Mouse (Mus musculus) right cerebral cortex, postnatal 25 days (tissue): ENCODE measurements at regions not wholly inside any gene's neighbourhood (a gene's known extent, or its start where the extent isn't known, plus 50 kb on each side); places are given as distances from the start of the nearest gene placed in this dataset.

Experiments
- DNase-seq: peaks from one replicate; pipeline ENCODE4 v3.0.0; 2022

DNA sequence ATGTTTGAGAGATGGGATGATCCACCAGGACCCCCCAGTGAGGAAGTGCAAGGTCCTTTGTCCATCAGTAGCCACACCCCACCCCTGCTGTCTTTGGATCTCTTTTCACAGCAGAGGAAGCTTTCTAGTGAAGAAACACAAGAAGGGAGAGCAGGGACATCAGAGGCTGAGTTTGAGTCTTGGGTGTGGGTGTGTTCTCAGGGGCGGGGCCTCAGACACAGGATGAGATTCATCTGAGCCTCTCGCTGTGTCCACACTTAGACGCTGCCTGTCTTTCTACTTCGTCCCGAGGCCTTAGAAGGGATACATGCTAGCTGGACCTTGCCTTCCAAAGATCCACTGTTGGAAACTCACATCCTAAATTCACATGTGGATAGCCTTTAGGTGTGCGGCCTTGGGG is 893.5 kb upstream of the Car8 start:
- no peak for DNase-seq

DNA sequence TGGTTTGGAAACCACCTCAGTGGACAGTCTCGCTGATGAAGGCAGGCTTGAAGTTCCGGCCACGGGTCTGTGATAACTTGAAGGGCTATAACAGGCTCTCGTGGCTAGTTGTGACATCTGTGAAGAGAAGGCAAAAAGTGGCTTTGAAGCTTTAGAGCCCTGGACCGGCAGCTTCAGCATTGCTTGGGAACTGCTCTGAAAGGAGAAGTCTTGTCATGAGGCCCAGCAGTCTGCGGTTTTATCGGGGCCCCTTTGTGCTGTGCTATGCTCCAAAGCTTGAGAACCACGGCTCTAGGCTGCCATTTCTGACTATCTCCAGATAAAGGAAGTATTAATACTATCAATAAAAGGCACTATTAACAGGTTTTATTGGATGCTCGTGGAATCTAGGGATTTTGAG is 892.8 kb upstream of the Car8 start:
- DNase-seq: no peak

DNA sequence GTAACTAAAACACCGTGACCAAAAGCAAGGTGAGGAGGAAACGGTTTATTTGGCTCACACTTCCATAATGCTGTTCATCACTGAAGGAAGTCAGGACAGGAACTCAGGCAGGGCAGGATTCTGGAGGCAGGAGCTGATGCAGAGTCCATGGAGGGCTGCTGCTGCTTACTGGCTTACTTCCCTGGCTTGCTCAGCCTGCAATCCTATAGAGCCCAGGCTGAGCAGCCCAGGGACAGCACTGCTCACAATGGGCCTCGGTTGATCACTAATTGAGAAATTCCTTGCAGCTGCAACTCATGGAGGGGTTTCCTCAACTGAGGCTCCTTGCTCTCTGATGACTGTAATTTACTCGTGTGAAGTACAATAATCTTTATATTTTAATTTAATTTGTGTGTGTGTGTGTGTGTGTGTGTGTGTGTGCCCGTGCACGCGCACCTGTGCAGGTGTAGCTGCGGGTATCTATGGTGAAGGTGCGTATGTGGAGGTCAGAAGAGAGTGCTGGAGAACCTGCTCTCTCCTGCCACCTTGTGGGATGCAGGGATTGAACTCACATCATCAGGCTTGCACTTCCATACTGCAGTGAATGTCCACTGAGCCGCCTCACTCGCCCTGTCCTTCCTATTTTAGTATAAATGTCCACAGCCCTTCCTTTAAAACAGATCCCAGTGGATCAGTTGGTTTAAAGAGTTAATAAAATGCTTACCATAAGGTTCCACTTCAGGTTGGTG is 886.6 kb upstream of the Car8 start:
- no peak for DNase-seq

DNA sequence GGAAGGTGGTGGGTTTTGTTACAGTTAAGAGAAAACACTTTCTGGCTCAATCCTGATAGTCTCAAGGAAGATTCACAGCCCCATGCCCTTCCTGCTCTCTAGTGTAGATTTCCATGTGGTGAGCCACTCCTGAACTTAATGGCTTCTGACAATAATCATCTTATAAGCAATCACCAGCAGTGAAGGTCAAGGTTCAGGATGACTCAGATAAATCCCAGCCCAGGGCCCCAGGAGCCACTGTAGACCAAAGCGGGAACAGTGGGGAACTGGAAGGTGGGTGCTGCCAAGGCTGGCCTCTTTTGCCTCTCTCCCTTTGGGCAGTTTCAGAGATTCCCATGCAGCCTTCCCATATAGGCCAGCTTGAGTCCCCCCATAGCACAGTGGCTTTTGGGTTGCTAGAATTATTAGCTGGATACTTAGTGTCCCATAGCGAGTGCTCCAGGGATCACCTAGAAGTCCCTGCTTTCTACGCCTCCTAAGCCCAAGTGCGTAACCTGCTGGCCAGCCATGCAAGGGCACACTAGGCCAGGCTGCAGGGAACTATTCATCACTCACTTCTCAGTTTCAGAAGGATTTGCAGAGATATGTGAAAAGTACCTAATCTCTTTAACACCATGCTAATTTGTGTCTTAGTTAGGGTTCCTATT is 885.9 kb upstream of the Car8 start:
- no peak for DNase-seq

DNA sequence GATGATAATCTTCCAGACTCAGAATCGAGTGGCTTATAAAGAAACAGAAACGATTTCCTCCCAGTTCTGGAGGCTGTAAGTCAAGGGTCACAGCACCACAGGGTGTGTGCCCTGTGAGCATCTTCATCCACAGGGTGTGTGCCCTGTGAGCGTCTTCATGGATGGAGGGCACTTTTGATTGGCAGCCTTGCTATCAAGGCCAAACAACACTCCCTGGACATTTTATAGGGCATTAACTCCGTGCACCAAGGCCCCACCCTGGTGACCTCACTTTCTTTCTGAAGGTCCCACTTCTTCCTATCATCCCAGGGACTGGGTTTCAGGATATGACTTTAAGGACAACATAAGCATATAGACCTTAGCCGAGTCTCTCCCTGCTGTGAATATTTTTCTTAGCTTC is 885.3 kb upstream of the Car8 start:
- no peak for DNase-seq

DNA sequence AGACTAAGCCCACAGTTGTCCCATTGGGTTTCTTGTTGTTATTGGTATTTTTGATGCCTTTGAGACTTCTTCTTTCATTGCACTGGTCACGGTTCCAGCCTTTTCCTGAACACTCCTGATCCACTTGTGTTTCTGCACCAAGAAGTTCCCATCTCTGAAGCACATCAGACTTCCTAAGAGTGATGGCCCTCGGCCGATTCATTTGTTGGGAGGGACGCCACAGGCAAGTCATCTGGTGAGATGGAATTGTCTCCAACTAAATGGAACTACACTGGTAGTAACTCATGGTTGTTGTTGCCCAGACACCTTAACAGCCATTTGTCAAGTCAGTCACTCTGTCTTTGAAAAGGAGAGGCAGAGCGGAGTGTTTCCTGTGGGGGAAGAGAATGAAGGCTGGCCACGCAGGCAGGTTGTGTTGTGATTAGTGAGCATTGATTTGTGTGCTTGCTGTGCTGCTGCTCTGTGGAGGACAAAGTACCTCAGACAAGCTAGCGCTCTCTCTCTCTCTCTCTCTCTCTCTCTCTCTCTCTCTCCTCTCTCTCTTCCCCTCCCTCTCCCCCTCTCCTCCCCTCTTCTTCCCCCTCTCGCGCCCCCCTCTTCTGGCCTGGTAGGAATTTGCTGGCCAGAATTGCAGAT is 884.7 kb upstream of the Car8 start:
- no peak for DNase-seq

DNA sequence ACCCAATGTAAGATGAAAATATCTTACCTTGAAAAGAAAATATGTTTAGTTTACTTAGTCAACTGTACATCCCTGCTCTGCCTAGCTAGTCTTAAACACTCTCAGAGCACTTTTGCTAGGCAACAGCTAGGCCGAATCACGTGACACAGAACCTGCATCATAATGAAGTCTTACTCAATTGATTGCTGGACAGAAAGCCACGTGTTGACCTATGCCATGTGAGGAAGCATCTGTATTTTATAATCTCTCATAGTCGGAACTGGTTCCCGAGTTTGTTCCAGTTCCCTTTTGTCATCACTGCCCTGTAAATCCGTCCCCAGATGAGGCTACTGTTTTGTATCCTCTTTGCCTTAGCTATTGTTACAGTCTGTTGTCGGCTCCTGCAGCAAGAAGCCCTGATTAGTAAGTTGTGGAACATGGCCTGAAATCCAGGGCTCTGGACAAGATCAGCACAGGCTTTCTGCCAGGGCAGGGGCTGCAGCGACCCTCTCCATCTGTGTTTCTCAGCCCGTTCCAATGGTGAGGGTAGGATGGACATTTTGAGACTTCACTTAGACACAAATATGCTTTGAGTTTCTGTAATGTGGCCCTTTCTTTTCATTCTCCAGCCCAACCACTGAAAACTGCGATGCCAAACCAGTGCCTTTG is 883.9 kb upstream of the Car8 start:
- no peak for DNase-seq

DNA sequence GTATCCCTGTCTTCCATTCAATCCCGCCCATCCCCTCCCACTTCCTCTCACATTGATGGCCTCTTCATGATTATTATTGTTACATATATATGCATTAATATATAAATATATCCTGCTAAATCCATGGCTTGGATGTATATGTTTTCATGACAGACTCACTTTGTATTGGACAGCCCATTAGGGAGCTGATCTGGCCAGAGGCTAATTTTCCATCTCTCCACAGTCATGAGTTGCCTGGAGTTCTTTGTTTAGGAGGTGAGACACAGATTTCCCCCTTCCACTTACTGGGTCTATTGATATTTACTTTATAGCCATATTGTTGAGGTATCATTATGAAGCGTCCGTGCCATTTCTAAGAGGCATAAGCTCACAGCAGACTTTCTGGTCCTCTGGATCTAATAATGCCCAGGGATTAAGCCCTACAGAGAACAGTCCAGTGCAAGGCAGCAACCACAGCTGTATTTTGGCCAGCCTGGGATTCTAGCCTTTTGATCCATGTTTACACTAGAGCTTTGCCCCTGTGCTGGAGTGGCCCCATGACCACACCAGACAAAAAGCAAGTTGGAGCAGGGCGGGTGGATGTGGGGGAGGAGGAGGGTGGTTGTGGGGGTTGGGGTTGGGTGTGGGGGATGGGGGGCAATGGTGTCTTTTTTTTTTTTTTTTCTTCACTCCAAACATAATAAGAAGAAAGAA is 878.3 kb upstream of the Car8 start:
- no peak for DNase-seq

DNA sequence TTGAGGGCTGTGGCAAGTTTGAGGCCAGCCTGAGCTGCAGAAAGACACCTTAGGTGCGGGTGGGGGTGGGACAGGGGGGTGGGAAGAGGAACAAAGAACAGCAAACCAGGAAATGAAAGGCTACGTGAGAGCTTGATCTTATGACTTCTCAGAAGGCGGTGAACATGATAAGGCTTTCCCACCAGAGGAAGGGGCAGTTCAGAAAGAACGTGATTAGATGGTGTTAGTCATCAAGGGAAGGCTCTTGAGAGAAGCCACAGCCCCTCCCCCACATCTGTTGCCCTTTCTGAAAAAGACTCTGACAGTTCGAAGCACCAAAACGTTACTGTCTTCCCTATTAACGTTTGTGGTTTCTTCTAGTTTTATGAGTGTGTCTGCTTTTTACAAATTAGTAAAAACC is 877.0 kb upstream of the Car8 start:
- DNase-seq: no peak

DNA sequence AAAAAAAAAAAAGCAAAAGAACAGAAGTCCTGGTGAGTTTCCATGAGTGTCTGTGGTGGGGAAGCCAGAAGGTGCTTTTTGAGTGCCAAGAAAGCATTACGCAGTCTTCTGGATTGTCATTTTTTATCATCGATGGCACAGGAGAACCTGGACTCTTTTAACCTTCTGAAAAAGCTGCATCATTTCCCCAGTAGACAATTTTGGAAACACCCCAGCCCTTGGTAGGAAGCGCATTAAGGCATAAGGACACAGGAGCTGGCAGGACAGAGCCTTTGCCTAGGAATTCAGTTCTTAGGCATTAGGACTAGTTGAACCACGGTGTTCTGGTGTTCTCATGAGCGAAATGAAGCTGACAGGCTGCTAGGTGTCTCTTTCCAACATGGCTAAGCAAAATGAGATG is 875.1 kb upstream of the Car8 start:
- DNase-seq: no peak

DNA sequence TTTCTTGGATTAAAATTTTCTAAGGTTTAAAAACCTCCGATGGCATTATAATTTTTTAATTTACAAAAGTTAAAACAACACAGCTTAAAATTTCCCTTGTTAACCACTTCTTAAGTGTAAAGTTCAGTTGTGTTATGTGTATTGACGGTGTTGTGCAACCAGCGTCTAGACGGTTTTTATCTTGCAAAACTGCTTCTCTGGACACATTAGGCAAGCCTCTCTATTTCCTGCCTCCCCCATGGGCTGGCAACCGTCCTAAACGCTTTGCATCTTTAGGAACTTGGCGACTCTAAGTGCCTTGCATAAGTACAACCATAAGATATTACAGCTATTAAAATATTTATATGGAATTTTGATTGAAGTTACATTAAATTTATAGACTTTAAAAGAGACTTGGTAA is 871.5 kb upstream of the Car8 start:
- no peak for DNase-seq

DNA sequence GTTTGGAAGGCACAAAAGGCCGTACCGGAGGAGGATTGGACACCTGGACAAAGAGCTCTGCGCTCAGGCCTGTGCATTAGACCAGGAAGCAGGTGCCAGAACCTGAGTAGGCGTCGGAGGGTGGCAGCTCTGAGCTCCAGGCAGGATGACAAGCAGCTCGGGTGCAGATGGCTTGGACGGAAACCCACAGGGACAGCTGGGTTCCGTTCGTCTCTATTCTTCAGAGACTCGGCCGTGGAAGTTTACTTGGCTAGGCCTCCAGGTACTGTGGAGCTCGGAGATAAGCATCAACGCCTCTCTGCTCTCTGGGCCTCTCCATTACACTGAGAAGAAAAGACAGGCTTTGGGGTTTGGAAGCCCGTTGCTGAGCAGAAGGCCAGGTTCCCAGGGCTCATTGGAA is 868.5 kb upstream of the Car8 start:
- DNase-seq: peak; percentile 49

DNA sequence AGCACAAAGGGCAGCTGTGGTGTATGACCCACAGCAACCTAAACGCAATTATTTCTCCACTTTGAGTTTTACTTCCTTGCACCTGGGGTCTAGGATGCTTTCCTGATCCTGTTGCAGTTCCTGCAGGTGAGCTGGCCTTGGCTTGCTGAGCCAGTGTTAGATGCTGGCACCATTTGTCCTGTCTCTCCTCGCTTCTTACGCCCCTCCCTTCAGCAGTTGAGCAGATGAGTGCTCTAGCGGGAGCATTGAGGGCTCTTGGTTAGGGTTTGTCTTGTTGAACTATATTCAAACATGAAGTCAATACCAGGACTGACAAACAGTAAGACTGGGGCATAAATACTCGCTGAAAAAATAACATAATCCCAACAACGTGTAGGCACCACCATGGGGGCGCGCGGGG is 867.9 kb upstream of the Car8 start:
- DNase-seq: no peak

DNA sequence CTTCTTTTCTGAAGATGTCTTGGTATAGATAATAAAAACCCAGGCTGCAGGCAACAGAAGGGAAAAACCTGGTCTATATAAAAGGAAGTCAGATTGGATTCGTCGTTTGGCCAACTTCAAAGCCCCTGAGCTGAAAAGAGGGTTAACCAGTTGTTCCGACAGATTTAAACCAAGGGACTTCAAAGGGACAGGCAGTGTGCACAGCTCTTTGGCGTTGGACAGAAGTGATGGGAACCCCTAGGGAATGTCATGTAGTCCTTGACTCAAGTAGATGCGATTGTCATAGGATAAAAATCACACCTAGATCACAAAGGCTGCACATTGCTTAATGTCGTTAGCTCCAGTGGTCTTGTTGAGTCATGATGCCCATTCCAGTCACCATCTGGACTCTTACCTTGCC is 865.8 kb upstream of the Car8 start:
- DNase-seq: no peak

DNA sequence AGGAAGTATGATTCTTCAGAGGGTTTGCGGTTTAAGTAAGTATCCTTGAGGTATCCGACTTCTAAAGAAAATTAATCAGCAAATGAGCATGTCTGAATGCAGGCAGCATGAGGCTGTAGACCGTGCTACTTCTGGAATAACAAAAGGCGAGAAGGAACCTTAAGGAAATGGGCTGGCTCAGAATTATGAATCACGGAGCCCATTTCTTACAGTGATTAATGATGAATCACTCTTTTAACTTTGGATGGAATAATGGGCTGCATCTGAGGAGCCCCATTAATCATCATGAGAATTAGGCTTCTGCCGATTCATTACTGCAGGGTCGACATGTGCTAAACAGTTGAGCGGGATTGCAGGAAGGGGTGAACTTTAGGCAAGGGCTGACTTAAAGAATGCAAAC is 865.1 kb upstream of the Car8 start:
- DNase-seq: no peak

DNA sequence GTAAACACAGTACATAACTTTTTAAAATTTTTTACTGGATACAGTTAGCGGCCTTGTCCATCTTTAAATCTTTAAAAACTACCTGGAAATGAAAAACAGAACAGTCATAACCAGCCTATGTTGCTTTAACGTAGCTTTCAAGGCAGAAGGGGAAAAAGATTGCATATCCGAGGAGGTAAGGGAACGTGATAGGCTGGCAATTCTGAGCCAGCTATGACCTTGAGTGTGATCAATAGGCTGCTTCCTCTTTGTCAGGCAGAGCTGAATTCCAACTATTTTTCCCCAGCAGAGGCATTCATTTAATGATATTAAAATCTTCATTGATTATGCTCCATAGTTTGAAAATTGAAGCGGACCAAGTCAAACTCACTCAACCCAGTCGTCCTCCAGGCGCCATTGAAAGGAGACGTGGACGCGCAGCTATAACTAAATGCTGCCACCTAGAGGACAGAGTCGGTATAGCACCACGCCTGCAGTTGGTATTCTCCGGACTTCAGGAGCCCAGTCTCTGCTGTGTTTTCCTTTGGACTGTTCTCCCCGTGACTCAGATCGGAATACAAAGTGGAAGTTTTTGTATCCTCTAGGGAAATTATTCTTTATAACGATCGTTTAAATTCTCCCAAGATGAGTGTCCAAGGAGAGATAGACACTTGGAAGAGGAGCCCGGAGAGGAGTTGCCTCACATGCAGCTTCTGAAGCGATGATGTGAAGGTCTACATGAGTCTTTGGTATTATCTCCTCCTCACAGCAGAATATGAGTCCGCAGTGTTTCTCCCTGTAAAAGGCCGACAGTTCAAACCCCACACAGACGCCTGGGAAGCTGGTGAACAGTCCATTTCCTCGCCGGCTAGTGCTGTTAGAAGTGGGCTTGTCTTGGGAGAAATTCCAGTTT is 858.2 kb upstream of the Car8 start:
- DNase-seq: peak; percentile 80

DNA sequence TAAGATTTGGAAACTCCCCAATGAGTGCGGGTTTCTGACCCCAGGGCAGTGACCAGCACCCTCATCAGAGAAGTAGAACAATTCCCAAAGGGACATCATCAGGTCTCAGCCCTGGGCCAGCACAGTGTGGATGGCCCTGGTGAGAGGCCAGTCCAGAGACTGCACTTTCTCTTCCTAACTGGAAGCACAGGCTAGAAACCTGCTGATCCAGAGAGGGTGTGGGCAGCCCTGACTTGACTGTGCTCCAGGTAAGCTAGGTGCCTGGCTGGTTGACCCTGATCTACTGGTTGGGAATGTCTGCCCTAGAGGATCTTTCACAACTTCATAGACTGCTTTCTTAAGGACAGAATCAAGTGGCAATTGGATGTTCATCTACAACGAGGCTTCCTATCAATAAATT is 857.4 kb upstream of the Car8 start:
- no peak for DNase-seq

DNA sequence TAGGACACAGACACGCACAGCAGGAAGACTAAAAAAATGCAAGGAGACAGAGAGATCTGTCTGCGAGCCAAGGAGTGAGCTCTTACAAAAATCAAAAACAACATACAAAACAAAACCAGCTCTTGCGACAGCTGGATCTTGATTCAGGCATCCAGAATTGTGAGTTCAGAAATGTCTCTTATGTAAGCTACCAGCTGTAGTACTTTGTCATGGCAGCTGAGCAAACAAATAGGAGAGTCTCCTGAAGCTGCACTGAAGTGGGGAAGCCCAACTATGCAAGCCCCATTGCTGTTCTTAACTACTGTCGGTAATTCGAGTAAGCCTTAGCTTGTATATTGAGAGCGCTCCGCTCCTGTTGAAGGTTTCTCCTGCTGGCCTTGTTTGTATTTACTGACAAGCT is 856.8 kb upstream of the Car8 start:
- DNase-seq: peak; percentile 6

DNA sequence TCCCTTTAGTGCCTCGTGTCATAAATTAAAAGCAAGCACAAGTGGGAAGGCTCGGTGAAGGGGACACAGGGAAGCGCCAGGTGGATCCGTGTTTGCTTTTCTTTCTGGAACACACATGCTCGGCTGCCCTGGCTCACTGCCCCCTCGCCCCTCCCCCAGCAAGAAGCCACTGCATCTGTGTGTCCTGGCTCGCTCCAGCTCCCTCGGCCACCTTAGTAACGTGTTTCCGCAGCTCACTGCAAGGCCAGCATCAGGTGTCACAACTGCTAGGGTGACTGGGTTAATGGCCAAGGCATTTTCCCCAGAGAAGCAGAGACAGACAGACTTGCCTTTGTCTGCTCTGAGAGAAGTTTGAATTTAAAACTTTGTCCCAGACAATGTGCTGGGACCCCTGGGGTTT is 855.7 kb upstream of the Car8 start:
- DNase-seq: no peak

DNA sequence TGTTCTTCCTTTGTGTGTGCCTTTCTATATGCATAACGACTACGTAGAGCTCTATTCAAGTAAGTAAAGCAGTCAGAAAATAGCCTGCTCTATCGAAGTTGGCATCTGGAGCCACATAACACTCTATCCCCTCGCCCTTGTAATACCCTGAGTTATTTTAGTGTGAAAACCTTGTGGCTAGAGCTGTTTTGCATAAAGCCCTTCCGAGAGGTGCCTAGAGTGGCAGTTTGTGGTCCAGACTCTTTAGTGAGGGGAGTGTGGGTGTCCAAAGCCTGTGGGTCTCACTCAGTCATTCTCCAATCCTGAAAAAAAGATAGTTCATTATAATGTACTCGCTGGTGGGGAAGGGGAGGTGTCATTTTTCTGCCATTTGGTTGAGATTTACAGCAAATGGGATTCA is 855.2 kb upstream of the Car8 start:
- no peak for DNase-seq

DNA sequence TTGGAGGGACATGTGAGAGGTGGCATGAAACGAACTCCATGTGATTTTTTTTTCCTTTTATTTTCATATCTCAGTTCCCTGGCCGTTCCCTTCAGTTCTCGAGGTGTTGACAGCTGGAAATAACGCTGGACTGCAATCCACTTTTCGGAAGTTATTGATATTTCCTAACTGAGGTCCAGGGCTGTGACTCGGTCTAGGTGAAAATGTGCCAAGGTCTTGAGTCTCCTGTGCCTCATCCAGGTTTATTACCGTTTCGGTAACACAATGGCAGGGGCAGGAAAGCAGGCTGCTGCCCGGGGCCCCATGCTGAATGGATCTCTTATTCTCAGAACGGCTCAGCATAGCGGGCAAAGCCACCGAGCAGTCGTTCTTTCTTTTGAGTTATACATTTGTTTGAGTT is 844.7 kb upstream of the Car8 start:
- no peak for DNase-seq
